Mouse (Mus musculus): ENCODE measurements around the gene Upf1.
A peak's percentile ranks its signal among the peaks of the same experiment; 100 is the strongest.

Gene Upf1

GRCm38 (mm10) chr8:70327512-70327911, 25.6 kb downstream of the Upf1 start:
- DNase-seq (ENCODE audit: low spot score) = no peak

GRCm38 (mm10) chr8:70323716-70324115, 29.4 kb downstream of the Upf1 start:
- no peak for DNase-seq (ENCODE audit: low spot score)

GRCm38 (mm10) chr8:70317872-70318271, 35.2 kb downstream of the Upf1 start:
- DNase-seq (ENCODE audit: low spot score) = no peak

- peak; percentile 77 for DNase-seq (ENCODE audit: low spot score)
These were observed 36.3 kb downstream of the Upf1 start for GRCm38 (mm10) chr8:70316511-70317504.

GRCm38 (mm10) chr8:70315624-70316510, 37.2 kb downstream of the Upf1 start, which contains the start of gene Cers1:
Gene Cers1 (plus strand): TSS chr8:70315775.
- peak; percentile 82 for DNase-seq (ENCODE audit: low spot score)

- no peak for DNase-seq (ENCODE audit: low spot score)
These were observed 39.7 kb downstream of the Upf1 start for GRCm38 (mm10) chr8:70313399-70313798.

- peak; percentile 67 for DNase-seq (ENCODE audit: low spot score)
These were observed 43.8 kb downstream of the Upf1 start for GRCm38 (mm10) chr8:70309311-70309710.

- no peak for DNase-seq (ENCODE audit: low spot score)
These were observed 50.2 kb downstream of the Upf1 start for GRCm38 (mm10) chr8:70302901-70303300.

GRCm38 (mm10) chr8:70302358-70302890, 50.7 kb downstream of the Upf1 start, which contains the start of the genes Ddx49 and Cope:
Gene Ddx49 (minus strand): TSS chr8:70302489.
Gene Cope (plus strand): TSS chr8:70302518.
- DNase-seq (ENCODE audit: low spot score) = peak; percentile 93

- DNase-seq (ENCODE audit: low spot score) = no peak
These were observed 52.2 kb downstream of the Upf1 start for GRCm38 (mm10) chr8:70300881-70301280.

GRCm38 (mm10) chr8:70293988-70294405, 59.1 kb downstream of the Upf1 start:
- no peak for DNase-seq (ENCODE audit: low spot score)

GRCm38 (mm10) chr8:70286737-70287136, 66.3 kb downstream of the Upf1 start:
- DNase-seq (ENCODE audit: low spot score) = peak; percentile 61

GRCm38 (mm10) chr8:70285304-70285703, 67.8 kb downstream of the Upf1 start:
- no peak for DNase-seq (ENCODE audit: low spot score)

- no peak for DNase-seq (ENCODE audit: low spot score)
These were observed 68.7 kb downstream of the Upf1 start for GRCm38 (mm10) chr8:70284421-70284820.

GRCm38 (mm10) chr8:70283136-70284077, 69.7 kb downstream of the Upf1 start:
- peak; percentile 64 for DNase-seq (ENCODE audit: low spot score)

- peak; percentile 95 for DNase-seq (ENCODE audit: low spot score)
These were observed 70.4 kb downstream of the Upf1 start, which contains the start of gene Homer3 for GRCm38 (mm10) chr8:70282603-70283135. Gene Homer3 (plus strand): TSS chr8:70282827.

Measured in testis, postnatal 10 days (tissue).